Mouse (Mus musculus): Measurements from ENCODE around the gene Cux1. TPM values are rescaled to one million over a fixed set of nuclear protein-coding genes. Genes with fewer than 3 reads are reported as not detected.

The Cux1 gene
- polyA plus RNA-seq, 1 experiment, result 284 TPM

DNA sequence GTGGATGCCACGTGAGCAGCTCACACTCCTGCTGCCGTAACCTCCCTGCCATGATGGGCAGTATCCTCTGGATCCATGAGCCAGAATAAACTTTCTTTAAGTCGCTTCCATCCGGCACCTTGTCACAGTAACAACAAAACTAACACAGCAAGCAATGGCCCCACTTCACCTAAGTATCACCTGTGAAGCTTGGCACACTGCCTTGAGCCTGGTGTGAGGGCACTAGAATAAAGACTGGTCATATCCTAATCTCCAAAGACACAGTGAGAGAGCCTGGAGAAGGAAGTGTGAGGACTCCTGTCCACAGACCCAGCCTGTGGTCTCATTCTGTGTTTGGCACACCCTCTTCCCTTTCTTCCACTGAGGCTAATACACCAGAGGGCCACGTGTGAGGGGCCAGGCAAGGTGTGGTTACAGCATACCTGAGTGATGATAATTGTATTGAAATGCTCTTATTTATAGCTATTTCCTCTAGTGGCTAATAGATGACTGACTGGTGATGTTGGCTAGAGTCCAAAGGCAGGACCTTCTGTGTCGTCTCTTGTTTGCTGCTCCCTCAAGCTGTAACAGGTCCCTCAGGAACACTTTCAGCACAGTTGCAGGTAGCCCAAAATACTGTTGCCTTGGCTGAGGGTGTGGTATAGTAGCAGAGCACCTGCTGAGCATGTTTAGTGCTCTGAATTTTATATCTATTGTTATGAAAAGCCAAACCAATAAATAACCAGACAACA, 278.8 kb downstream of the Cux1 start:
- WGBS, result 87% methylated on average over 6 of the region's 6 CpGs
- H3K4me3 ChIP-seq (ENCODE audit: insufficient read depth, low read depth, low read length), result no peak overlapping the region
- no peak overlapping the region for H3K27ac ChIP-seq (ENCODE audit: insufficient read depth, low read depth, low read length)
- peaks cover 14% of the 10 kb centered on the region for H3K4me1 ChIP-seq (ENCODE audit: control insufficient read depth, insufficient read depth, low read length)
- TF ChIP-seq POLR2A (IDR thresholded peaks at IDR 0.05; ENCODE audit: insufficient read depth, low read depth, low read length) (no peak), CTCF (IDR thresholded peaks at IDR 0.05; ENCODE audit: insufficient read depth, low read depth, low read length) (no peak)

DNA sequence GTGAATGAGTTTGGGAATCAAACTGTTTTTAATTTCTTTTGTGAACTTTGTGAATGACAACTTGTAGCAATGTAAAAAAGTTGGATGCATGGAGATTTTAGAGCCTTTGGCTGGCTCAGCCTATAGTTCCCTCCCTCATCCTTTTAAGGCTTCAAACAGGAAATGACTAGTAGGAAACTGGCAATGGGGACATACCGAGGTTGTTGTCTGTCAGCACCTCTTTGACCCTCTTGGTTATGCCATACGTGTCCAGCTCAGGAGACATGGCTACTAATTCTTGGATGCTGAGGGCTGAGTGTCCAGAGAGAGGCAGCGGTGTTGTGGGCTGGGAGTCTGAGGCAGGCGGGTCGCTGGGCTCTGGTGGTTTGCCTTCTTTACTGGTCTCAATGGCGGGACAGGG, 280.7 kb downstream of the Cux1 start:
- 86% methylated on average over 6 of the region's 6 CpGs for WGBS
- Histone ChIP-seq H3K27ac (ENCODE audit: insufficient read depth, low read depth, low read length) (no peak overlapping the region), H3K4me1 (ENCODE audit: control insufficient read depth, insufficient read depth, low read length) (peaks cover 10% of the 10 kb centered on the region), H3K4me3 (ENCODE audit: insufficient read depth, low read depth, low read length) (no peak overlapping the region)
- TF ChIP-seq CTCF (IDR thresholded peaks at IDR 0.05; ENCODE audit: insufficient read depth, low read depth, low read length) (no peak), POLR2A (IDR thresholded peaks at IDR 0.05; ENCODE audit: insufficient read depth, low read depth, low read length) (no peak)

DNA sequence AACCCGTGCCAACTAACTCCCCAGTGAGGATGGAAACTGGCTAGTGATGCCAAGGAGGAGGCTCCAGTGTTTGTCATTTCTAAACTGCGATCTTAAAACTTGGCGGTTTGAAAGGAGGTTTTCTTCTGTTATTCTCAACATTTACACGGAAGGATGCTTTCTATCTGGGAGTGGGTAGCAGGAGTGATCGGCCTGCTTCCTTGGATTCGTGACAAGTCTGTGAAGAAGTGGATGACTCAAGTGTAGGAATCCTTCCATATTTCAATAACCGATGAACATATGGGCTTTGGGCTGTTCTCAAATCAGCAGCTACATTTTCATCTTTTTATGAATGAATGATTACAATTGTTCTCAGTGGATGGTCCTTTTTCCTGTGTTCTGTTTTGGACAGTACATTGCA, 282.2 kb downstream of the Cux1 start:
- TF ChIP-seq CTCF (IDR thresholded peaks at IDR 0.05; ENCODE audit: insufficient read depth, low read depth, low read length) (no peak), POLR2A (IDR thresholded peaks at IDR 0.05; ENCODE audit: insufficient read depth, low read depth, low read length) (no peak)
- H3K4me3 ChIP-seq (ENCODE audit: insufficient read depth, low read depth, low read length), result no peak overlapping the region
- 71% methylated on average over 7 of the region's 7 CpGs for WGBS

DNA sequence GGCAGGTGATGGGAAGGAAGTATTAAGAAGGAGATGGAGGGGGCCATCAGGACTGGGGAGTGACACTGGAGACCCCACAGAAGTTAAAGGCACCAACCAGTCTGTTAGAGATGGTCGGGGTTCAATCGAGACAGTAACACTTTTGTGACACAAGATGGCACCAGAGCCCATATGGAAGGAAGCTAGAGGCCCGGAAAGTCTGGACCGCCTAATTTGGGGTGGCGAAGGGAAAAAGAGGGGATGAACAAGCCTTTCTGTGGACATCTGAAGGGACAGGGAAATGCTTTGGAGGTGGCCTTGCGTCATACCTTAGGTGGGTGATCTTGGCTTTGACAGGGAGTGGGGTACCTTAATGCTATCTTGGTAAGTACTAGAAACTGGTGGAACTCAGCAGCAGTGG, 285.9 kb downstream of the Cux1 start:
- Histone ChIP-seq H3K4me3 (ENCODE audit: insufficient read depth, low read depth, low read length) (no peak overlapping the region), H3K27ac (ENCODE audit: insufficient read depth, low read depth, low read length) (no peak overlapping the region), H3K4me1 (ENCODE audit: control insufficient read depth, insufficient read depth, low read length) (no peaks in the 10 kb centered on the region)
- no peak for TF ChIP-seq POLR2A (IDR thresholded peaks at IDR 0.05; ENCODE audit: insufficient read depth, low read depth, low read length)
- WGBS, result 39% methylated on average over 6 of the region's 6 CpGs

More for the DNA sequence above, 282.2 kb downstream of the Cux1 start:
- Histone ChIP-seq H3K4me1 (ENCODE audit: control insufficient read depth, insufficient read depth, low read length) (peaks cover 10% of the 10 kb centered on the region), H3K27ac (ENCODE audit: insufficient read depth, low read depth, low read length) (no peak overlapping the region)

- TF ChIP-seq CTCF (IDR thresholded peaks at IDR 0.05; ENCODE audit: insufficient read depth, low read depth, low read length) (no peak), POLR2A (IDR thresholded peaks at IDR 0.05; ENCODE audit: insufficient read depth, low read depth, low read length) (no peak)
- WGBS, result 94% methylated on average over 43 of the region's 43 CpGs
- Histone ChIP-seq H3K4me1 (ENCODE audit: control insufficient read depth, insufficient read depth, low read length) (0 out of 2 replicates have a peak, but pooled peaks cover 3% of the 10 kb centered on the region), H3K4me3 (ENCODE audit: insufficient read depth, low read depth, low read length) (no peak overlapping the region), H3K27ac (ENCODE audit: insufficient read depth, low read depth, low read length) (no peak overlapping the region)
These were observed 292.6 kb downstream of the Cux1 start for GRCm38 (mm10) chr5:136274739-136275138.

GRCm38 (mm10) chr5:136269937-136270336, 297.4 kb downstream of the Cux1 start:
- WGBS, result 77% methylated on average over 4 of the region's 4 CpGs
- Histone ChIP-seq H3K4me1 (ENCODE audit: control insufficient read depth, insufficient read depth, low read length) (0 out of 2 replicates have a peak, but pooled peaks cover 3% of the 10 kb centered on the region), H3K4me3 (ENCODE audit: insufficient read depth, low read depth, low read length) (no peak overlapping the region), H3K27ac (ENCODE audit: insufficient read depth, low read depth, low read length) (no peak overlapping the region)
- TF ChIP-seq POLR2A (IDR thresholded peaks at IDR 0.05; ENCODE audit: insufficient read depth, low read depth, low read length), result no peak
- TF ChIP-seq CTCF (IDR thresholded peaks at IDR 0.05; ENCODE audit: insufficient read depth, low read depth, low read length), result no peak

- H3K4me3 ChIP-seq (ENCODE audit: insufficient read depth, low read depth, low read length), result no peak overlapping the region
- no peak overlapping the region for H3K27ac ChIP-seq (ENCODE audit: insufficient read depth, low read depth, low read length)
- peaks cover 6% of the 10 kb centered on the region; the same call in 1 of the 2 replicates for H3K4me1 ChIP-seq (ENCODE audit: control insufficient read depth, insufficient read depth, low read length)
- TF ChIP-seq POLR2A (IDR thresholded peaks at IDR 0.05; ENCODE audit: insufficient read depth, low read depth, low read length) (no peak), CTCF (IDR thresholded peaks at IDR 0.05; ENCODE audit: insufficient read depth, low read depth, low read length) (no peak)
- 86% methylated on average over 7 of the region's 7 CpGs for WGBS
These were observed 301.2 kb downstream of the Cux1 start for GRCm38 (mm10) chr5:136266077-136266476.

DNA sequence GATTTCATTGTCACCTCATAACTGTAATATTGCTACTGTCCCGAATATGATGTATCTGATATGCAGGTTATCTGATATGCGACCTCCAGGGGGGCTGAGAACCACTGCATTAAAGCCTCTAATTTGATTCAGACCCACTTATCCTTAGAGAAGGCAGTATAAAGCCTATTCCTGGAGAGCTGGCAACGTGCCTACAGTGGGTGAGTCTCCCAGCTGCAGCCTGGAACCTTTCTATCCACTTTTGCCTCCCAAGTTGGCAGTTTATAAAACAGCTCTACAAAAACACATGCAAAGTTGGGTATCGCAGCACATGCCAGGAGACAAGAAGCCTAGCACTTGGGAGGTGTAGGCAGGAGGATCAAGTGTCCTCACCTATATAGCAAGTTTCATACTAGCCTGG, 303.9 kb downstream of the Cux1 start:
- Histone ChIP-seq H3K27ac (ENCODE audit: insufficient read depth, low read depth, low read length) (no peak overlapping the region), H3K4me3 (ENCODE audit: insufficient read depth, low read depth, low read length) (no peak overlapping the region), H3K4me1 (ENCODE audit: control insufficient read depth, insufficient read depth, low read length) (peaks cover 2% of the 10 kb centered on the region; the same call in 1 of the 2 replicates)
- TF ChIP-seq CTCF (IDR thresholded peaks at IDR 0.05; ENCODE audit: insufficient read depth, low read depth, low read length), result no peak
- TF ChIP-seq POLR2A (IDR thresholded peaks at IDR 0.05; ENCODE audit: insufficient read depth, low read depth, low read length), result no peak
- 30% methylated on average over 4 of the region's 4 CpGs for WGBS

DNA sequence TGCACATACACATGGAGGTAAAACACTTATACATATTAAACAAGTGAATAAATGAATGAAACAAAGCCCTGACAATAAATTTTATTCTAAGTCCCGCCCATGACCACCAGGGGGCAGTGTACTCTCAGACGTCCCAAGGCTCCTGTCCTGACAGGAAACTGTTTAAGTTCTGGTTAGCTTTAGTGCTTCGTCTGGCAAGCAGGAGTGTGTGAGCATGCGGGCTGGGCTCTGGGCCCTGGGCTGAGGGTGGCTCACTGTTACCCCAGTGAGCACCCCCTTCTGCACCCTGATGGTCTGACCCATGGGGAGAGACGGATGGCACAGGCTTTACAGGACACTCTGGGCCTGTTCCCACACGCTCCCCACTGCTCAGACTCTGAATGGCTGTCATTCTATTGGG, 308.4 kb downstream of the Cux1 start:
- H3K4me3 ChIP-seq (ENCODE audit: insufficient read depth, low read depth, low read length), result no peak overlapping the region
- TF ChIP-seq CTCF (IDR thresholded peaks at IDR 0.05; ENCODE audit: insufficient read depth, low read depth, low read length) (no peak), POLR2A (IDR thresholded peaks at IDR 0.05; ENCODE audit: insufficient read depth, low read depth, low read length) (no peak)
- peaks cover 2% of the 10 kb centered on the region; the same call in 1 of the 2 replicates for H3K4me1 ChIP-seq (ENCODE audit: control insufficient read depth, insufficient read depth, low read length)
- H3K27ac ChIP-seq (ENCODE audit: insufficient read depth, low read depth, low read length), result no peak overlapping the region
- WGBS, result 34% methylated on average over 6 of the region's 6 CpGs

Data from olfactory bulb, adult 2 months (tissue).